Mouse (Mus musculus): Measurements from ENCODE around the gene Bak1. TPM values are rescaled to one million over a fixed set of nuclear protein-coding genes. Genes with fewer than 3 reads are reported as not detected.

Bak1 gene
- polyA plus RNA-seq (2017; shearing (Covaris generic)) = 1.5 TPM

GRCm38 (mm10) chr17:27028909-27029308 is at the start of gene Bak1:
Gene Bak1 (minus strand): TSS chr17:27029009.

GRCm38 (mm10) chr17:27056812-27057516 is 28.2 kb upstream of the Bak1 start, which contains the start of gene Itpr3:
Gene Itpr3 (plus strand): TSS chr17:27057304.

GRCm38 (mm10) chr17:26972703-26973574 is 55.9 kb downstream of the Bak1 start, which contains the start of gene Zbtb9:
Gene Zbtb9 (plus strand): TSS chr17:26973167.

Other genes with a start within 250 kb of the Bak1 start
- 29.9 TPM for gene Bnip1, start 247.9 kb downstream of the Bak1 start, polyA plus RNA-seq (2017; shearing (Covaris generic))
- not detected for gene Nkx2-5, start 184.0 kb downstream of the Bak1 start, polyA plus RNA-seq (2017; shearing (Covaris generic))
- 1.1 TPM for gene Kifc5b, start 111.9 kb downstream of the Bak1 start, polyA plus RNA-seq (2017; shearing (Covaris generic))
- gene Phf1, start 96.0 kb downstream of the Bak1 start, polyA plus RNA-seq (2017; shearing (Covaris generic)) = 144 TPM
- 173 TPM for gene Cuta, start 89.4 kb downstream of the Bak1 start, polyA plus RNA-seq (2017; shearing (Covaris generic))
- gene Syngap1, start 87.8 kb downstream of the Bak1 start, polyA plus RNA-seq (2017; shearing (Covaris generic)) = not detected
- gene Zbtb9, start 55.8 kb downstream of the Bak1 start, polyA plus RNA-seq (2017; shearing (Covaris generic)) = 26.9 TPM
- 16.6 TPM for gene Itpr3, start 28.3 kb upstream of the Bak1 start, polyA plus RNA-seq (2017; shearing (Covaris generic))
- 104 TPM for gene Uqcc2, start 104.9 kb upstream of the Bak1 start, polyA plus RNA-seq (2017; shearing (Covaris generic))
- not detected for gene Ip6k3, start 138.8 kb upstream of the Bak1 start, polyA plus RNA-seq (2017; shearing (Covaris generic))
- 15.5 TPM for gene Lemd2, start 175.5 kb upstream of the Bak1 start, polyA plus RNA-seq (2017; shearing (Covaris generic))